Mouse (Mus musculus): Measurements from ENCODE around the gene Gad1. TPM values are rescaled to one million over a fixed set of nuclear protein-coding genes. Genes with fewer than 3 reads are reported as not detected.

Gene Gad1
- polyA plus RNA-seq, 3 experiments from 2014 or later: 0.25 to 0.35 TPM; not detected in 1

DNA sequence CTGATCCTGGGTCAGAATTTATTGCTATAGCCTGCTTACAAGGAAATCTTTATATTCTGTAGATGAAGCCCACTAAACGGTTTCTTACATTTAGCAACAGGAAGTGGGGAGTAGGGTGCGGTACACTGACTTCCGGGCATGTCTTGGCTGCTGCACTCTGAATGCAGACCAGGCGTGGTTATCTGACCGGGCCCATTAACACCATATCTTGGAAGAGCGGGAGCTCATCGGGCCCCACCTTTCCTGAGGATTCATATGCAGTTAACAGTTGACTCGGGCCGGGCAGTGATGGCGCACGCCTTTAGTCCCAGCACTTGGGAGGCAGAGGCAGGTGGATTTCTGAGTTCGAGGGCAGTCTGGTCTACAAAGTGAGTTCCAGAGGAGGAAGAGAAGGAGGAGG is 75.5 kb downstream of the Gad1 start:
- no peak for ATAC-seq

DNA sequence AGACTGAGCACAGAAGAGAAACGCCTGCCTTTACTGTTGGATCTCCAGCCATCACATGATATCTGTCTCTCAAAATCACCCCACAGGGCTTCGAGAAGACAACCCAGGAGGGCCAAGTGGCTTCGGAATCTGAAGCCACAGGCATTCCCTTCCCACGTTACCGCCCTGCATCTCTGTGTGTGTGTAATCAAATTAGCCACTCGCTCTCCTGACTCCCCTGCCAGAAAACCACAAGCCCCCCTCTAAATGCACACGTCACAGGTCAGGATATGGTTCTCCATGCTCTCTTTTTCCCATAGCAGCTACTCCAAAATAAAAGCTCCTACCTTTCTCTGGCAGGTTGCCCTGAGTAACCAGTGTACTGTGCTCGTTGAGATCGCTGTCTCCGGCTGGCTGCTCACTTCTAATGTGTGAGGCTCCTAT is 76.5 kb downstream of the Gad1 start:
- no peak for ATAC-seq

DNA sequence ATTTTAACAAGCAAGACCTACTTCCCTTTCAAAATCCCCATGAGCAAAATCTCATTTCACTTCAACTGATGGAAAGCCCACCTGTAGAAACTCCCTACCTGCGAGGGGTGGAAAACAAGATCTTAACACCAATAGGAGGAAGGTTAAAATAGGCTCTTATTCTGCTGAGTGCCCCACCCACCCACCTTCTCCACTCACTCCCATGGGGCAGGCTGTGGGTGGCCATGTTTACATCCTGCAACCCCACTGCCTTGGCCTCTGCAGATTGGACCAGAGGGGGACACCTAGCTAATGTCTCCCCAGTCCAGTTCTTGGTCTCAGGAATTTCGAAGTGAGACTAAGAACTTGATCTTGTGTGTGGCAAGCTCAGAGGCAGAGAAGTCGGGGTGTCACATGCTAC is 77.0 kb downstream of the Gad1 start:
- no peak for ATAC-seq

DNA sequence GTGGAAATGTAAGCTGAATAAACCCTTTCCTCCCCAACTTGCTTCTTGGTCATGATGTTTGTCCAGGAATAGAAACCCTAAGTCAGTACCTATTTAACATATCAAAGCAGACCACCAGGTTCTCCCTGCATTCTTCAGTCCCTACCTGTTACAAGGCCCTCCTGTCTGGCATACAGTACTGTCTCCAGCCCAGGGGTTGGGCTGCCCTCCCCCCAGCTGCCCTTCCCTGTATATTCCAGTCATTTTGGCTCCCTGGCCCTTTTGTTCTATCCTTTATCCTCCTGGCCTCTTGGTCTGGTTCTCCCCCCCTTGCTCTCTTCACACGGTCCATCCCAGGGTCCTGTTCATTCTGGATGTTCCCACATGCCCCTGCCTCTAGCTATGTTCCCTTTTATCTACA is 78.4 kb downstream of the Gad1 start:
- ATAC-seq: no peak

DNA sequence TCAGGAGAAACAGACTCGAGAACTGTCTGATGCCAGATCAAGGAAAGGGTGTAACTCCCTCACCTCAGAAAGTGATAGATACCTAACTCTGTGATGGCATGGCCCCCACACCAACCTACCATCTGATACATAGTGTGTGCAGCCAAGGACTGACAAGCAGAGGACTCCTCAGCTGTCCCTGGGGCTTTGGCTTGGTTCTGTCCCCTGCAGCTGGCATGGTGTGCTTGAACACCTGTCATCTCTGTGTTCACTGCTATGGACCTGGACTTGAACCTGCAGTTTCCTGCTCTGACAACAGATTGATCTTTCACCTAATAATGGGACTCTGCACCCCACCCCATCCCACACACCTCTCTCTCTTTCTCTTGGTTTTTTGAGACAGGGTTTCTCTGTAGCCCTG is 79.5 kb downstream of the Gad1 start:
- no peak for ATAC-seq

DNA sequence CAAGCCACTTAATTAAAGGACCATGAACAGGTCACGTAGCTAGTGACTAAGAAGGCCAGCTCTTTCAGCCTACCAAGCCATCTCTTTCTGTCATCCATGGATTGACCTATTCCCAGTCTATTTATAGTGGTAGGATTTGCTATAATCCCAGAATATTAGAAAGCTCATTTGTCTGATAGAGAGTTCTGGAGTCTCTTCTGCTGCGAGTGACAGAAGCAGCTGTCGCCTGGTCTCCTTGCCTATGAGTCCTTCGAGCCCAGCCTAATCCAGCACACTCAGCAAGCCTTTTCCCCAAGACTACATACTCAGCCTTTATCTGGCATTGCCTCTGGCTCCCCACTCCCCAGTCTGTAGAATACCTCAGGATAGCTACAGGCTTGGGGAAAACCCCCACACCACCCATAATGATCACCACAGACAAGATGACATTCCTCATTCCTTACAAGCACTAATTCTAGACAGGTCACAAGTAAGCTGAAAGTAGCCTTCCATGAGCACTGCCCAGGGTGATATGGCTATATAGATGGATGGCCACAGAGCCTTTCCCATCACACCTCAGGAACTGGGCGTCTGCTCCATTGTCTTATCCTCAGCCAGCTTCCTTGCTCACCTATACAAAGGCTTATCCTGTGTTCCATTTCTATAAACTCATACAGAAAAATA is 81.3 kb downstream of the Gad1 start:
- ATAC-seq: no peak

DNA sequence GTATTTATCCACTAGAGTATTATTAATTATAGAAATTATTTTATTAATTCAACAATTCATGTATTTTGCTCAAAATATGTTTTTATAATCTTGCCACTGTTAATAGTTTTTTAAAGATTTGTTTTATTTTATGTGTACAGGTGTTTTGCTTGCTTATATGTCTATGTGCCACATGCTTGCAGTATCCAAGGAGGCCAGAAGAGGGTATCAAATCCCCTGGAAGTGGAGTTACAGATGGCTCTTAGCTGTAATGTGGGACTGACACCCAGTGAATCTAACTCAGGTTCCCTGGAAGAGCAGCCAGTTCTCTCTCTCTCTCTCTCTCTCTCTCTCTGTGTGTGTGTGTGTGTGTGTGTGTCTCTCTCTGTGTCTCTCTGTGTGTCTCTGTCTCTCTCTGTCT is 88.1 kb downstream of the Gad1 start:
- ATAC-seq: no peak

DNA sequence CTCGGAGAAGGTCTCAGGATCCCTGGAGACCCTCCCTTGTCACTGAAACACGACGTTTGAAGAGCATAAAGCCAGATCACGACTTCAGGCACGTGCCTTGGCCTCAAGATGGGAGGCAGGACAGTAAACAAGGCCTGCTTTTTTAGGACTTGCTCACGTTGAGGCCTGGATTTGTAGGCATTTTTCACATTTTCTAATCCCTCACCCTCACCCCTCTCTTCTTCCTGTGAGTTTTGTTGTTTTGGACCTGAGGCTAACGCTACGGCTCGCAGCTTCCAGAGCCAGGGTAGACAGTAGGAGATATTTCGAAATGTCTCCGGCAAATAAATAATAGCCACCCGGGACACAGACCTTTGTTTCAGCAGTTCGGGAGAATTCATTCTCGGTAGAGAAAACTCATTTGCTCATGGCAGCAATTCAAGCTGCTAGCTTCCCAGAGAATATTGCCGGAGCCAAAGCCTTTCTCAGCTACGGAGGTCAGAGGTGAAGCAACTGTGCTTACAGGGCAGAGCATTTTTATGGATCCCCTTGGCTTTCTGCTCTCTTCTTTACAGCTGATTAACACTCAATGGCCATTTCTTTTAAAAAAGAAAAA is 90.2 kb downstream of the Gad1 start:
- ATAC-seq: no peak

DNA sequence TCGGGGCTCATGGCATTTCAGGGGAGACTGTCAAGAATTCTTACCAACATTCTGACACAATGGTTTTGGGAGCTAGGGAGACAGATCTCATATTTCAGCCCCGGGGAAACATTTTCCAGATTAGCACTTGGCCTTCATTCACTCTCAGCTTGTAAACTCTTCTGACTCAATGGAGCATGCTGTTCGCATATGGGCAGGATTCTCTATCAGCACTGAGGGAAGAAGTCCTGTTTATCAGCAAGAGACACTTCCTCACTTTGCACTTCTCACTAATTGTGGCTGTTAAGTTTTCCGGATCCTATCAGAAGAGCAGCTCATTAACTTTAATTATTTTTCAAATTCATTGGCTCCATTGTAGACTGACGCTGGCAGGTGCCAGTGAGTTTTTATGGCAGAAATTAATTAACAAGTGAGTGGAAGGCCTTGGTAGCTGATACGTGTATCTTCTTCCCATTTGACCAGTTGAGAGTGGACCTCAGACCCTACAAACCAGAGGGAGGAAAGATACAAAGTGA is 92.5 kb downstream of the Gad1 start:
- ATAC-seq: no peak

DNA sequence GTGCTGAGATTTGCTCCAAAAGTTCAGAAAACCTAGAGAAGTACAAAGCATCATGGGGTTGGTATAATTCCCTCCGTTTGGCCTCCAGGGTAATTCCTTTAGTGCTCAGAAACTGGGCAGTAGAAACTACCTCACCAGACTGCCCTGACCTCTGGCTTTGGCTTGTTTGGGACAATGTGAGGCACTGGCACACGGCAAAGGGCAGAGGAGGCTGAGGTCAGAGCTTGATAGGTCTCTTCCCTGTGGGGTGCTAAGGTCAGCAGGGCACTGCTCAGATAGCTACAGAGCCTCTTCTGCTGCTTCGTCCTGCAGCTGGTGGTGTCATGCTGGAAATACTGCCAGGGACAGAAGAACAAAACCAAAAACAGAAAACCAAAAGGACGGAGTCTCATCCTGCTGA is 94.8 kb downstream of the Gad1 start:
- no peak for ATAC-seq

DNA sequence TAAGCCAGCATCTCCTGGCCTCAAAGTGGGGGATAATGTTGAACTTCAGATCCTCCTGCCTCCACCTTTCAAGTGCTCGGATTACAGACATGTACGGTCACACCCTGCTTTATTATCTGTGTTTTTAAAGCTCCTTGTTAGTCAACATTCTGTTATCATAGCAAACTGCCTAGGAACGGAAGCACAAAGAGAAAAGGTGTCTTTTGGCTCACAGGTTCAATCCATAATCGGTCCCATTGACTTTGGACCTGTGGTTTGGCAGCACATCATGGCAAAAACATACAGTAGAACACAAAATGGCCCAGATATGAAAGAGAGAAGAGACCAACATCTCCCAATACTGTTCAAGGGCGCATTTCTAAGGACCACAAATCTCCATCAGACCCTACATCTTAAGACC is 95.4 kb downstream of the Gad1 start:
- ATAC-seq: no peak

DNA sequence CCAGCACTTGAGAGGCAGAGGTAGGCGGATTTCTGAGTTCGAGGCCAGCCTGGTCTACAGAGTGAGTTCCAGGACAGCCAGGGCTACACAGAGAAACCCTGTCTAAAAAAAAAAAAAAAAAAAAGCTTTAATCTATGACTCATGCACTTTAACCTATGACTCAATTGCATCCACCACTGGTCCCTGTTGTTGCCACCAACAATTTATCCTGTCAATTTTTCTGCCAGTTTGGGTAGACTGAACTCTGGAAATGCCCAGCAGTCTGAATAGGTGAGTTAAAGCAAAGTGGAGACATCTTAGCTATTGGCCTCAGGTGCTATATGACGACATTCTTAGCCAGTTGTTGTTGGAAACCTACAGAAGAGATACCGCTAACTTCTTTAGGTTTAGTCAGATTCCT is 96.6 kb downstream of the Gad1 start:
- ATAC-seq: no peak

Other genes with a start within 250 kb of the Gad1 start
- gene Sp5, start 78.1 kb upstream of the Gad1 start, polyA plus RNA-seq (2017; shearing (Covaris generic)): not detected
- not detected for gene Erich2, start 44.3 kb upstream of the Gad1 start, polyA plus RNA-seq (2017; shearing (Covaris generic))
- gene Gorasp2, start 108.5 kb downstream of the Gad1 start, polyA plus RNA-seq (2017; shearing (Covaris generic)): 10 to 100 TPM; 36.1 to 49.2 (median 46.2) TPM
- gene Gm26558, start 109.0 kb downstream of the Gad1 start, polyA plus RNA-seq (2017; shearing (Covaris generic)): not detected

All from inflammation-experienced regulatory T-cells, adult 6 months (primary cell).